Mouse (Mus musculus): Measurements from ENCODE around the gene Pfkfb4. TPM values are rescaled to one million over a fixed set of nuclear protein-coding genes. Genes with fewer than 3 reads are reported as not detected.

Pfkfb4 gene
- polyA plus RNA-seq, 1 experiment from 2014 or later: 3.3 TPM

- no peak overlapping the region for H3K4me2 ChIP-seq
- no peak overlapping the region for H3K27ac ChIP-seq
- H3K9ac ChIP-seq: no peak overlapping the region
- no peak for ATAC-seq (replicated peaks; ENCODE audit: insufficient number of reproducible peaks, insufficient read depth, low FRiP score, low read depth)
- no peak overlapping the region for H3K4me3 ChIP-seq
- no peaks in the 10 kb centered on the region for H3K36me3 ChIP-seq
- no peaks in the 10 kb centered on the region for H3K4me1 ChIP-seq (replicated peaks)
- no peaks in the 10 kb centered on the region for H3K9me3 ChIP-seq (replicated peaks)
- WGBS: 40% methylated on average over 11 of the region's 11 CpGs
- no peaks in the 10 kb centered on the region for H3K27me3 ChIP-seq
Observed at GRCm38 (mm10) chr9:109016973-109017604, 25.5 kb downstream of the Pfkfb4 start.

GRCm38 (mm10) chr9:109021428-109021827 is 29.9 kb downstream of the Pfkfb4 start:
- Histone ChIP-seq H3K36me3 (no peaks in the 10 kb centered on the region), H3K4me1 (replicated peaks) (no peaks in the 10 kb centered on the region)
- 86% methylated on average over 4 of the region's 4 CpGs for WGBS

DNA sequence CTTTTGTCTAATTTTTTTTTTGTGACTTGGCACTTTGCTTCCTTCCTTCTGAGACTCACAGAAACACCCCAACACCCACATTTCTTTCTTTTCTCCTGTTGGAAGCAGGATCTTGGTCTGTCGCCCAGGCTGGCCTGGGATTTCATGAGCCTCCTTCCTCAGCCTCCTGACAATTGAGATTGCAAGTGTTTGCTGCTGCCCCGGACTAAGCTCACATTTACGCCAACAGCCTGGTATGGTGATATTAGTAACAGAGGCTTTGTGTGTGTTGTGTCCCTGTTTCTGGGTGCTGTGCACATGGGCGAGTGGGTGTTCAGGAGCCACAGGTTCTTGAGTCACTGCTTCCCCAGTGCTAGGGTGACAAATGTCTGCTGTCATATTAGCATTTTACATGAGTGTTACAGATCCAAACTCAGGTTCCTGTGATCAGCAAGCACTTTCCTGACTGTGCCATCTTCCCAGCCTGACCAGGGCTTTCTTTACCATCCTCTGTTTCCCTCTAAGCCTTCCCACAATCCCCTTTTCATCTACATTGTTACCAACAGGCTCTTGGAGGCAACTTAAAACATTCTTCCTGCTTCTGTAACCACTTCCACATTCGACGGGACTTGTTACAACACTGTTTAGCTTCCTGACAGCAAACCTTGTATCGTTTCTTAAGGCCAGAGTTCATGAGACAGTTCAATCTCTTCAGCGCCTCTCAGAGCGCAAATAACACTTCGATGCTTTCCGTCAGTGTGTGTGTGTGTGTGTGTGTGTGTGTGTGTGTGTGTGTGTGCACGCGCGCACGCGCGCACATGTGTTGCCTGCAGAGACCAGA is 31.5 kb downstream of the Pfkfb4 start:
- H3K4me2 ChIP-seq: no peak overlapping the region
- H3K9ac ChIP-seq: no peak overlapping the region
- H3K4me3 ChIP-seq: no peak overlapping the region
- H3K36me3 ChIP-seq: no peaks in the 10 kb centered on the region
- WGBS: 86% methylated on average over 17 of the region's 17 CpGs
- no peak overlapping the region for H3K27ac ChIP-seq
- ATAC-seq (replicated peaks; ENCODE audit: insufficient number of reproducible peaks, insufficient read depth, low FRiP score, low read depth): no peak
- H3K4me1 ChIP-seq (replicated peaks): peaks cover 5% of the 10 kb centered on the region; the same call in 1 of the 2 replicates
- no peaks in the 10 kb centered on the region for H3K27me3 ChIP-seq
- H3K9me3 ChIP-seq (replicated peaks): no peaks in the 10 kb centered on the region

More at GRCm38 (mm10) chr9:109021428-109021827, 29.9 kb downstream of the Pfkfb4 start:
- Histone ChIP-seq H3K4me3 (no peak overlapping the region), H3K9ac (no peak overlapping the region), H3K4me2 (no peak overlapping the region), H3K9me3 (replicated peaks) (no peaks in the 10 kb centered on the region), H3K27me3 (no peaks in the 10 kb centered on the region), H3K27ac (no peak overlapping the region)
- no peak for ATAC-seq (replicated peaks; ENCODE audit: insufficient number of reproducible peaks, insufficient read depth, low FRiP score, low read depth)

DNA sequence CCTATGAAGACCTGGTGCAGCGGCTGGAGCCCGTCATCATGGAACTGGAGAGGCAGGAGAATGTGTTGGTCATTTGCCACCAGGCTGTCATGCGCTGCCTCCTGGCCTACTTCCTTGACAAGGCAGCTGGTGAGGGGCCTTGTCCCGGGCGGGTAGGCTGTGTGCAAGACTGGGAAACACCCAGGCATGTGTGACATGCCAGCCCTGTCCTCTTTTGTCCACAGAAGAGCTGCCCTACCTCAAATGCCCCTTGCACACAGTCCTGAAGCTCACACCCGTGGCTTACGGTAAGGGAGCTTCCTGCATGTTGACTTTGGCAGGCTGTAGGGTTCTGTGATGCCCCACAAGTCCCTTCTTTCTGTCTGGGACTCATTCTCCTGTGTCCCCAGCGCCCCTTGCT is 35.9 kb downstream of the Pfkfb4 start:
- no peaks in the 10 kb centered on the region for H3K9me3 ChIP-seq (replicated peaks)
- no peak overlapping the region; the same call in 1 of the 2 replicates for H3K27ac ChIP-seq
- 63% methylated on average over 8 of the region's 8 CpGs for WGBS
- no peaks in the 10 kb centered on the region for H3K36me3 ChIP-seq
- no peak for ATAC-seq (replicated peaks; ENCODE audit: insufficient number of reproducible peaks, insufficient read depth, low FRiP score, low read depth)
- H3K27me3 ChIP-seq: no peaks in the 10 kb centered on the region
- no peak overlapping the region for H3K4me3 ChIP-seq
- H3K4me2 ChIP-seq: no peak overlapping the region
- no peak overlapping the region for H3K9ac ChIP-seq
- peaks cover 5% of the 10 kb centered on the region; the same call in 1 of the 2 replicates for H3K4me1 ChIP-seq (replicated peaks)

DNA sequence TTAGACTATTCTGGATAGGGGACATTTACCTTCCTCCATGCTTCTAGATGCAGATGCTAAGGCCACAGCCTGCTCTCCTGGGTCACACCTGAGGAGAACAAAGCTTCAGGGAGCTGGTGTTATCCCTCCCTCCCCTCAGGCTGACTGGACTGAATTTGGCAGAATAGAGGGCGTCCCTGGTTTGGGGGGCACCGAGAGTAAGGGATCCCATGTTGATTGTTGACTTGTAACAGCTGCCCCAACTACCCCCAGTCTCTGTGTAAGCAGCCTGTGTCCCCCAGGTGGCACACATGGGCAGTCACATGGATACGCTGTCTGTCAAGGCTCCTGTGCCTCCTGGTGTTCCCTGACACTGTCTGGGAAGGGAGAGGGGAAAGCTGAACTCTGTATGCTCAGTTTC is 36.8 kb downstream of the Pfkfb4 start:
- peaks cover 5% of the 10 kb centered on the region; the same call in 1 of the 2 replicates for H3K4me1 ChIP-seq (replicated peaks)
- H3K36me3 ChIP-seq: no peaks in the 10 kb centered on the region
- H3K27me3 ChIP-seq: no peaks in the 10 kb centered on the region
- H3K27ac ChIP-seq: no peak overlapping the region
- H3K4me2 ChIP-seq: no peak overlapping the region
- 75% methylated on average over 3 of the region's 3 CpGs for WGBS
- H3K9ac ChIP-seq: no peak overlapping the region
- no peak overlapping the region for H3K4me3 ChIP-seq
- H3K9me3 ChIP-seq (replicated peaks): no peaks in the 10 kb centered on the region
- no peak for ATAC-seq (replicated peaks; ENCODE audit: insufficient number of reproducible peaks, insufficient read depth, low FRiP score, low read depth)

DNA sequence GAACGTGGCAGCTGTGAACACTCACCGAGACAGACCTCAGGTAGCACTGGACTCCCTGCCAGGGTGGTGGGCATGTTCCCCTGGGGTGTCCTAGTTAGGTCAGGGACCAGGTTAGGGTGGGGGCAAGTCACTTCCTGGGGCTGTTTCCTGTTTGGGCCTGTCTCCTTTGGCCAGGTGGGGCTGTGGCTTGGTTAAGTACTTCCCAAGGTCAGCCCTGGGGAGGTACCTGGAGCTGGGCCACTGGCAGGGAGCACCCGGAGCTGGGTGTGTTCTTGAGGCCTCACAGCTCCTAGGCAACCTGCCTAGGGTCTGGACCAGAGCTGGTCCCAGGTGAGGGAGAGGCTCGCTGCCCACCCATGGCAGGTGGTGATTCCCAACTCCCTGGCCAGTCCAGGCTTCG is 37.3 kb downstream of the Pfkfb4 start:
- no peaks in the 10 kb centered on the region for H3K36me3 ChIP-seq
- no peaks in the 10 kb centered on the region for H3K9me3 ChIP-seq (replicated peaks)
- peaks cover 5% of the 10 kb centered on the region; the same call in 1 of the 2 replicates for H3K4me1 ChIP-seq (replicated peaks)
- ATAC-seq (replicated peaks; ENCODE audit: insufficient number of reproducible peaks, insufficient read depth, low FRiP score, low read depth): no peak
- H3K9ac ChIP-seq: no peak overlapping the region
- no peak overlapping the region for H3K4me2 ChIP-seq
- WGBS: 66% methylated on average over 5 of the region's 5 CpGs
- no peaks in the 10 kb centered on the region for H3K27me3 ChIP-seq
- no peak overlapping the region for H3K4me3 ChIP-seq
- H3K27ac ChIP-seq: no peak overlapping the region

DNA sequence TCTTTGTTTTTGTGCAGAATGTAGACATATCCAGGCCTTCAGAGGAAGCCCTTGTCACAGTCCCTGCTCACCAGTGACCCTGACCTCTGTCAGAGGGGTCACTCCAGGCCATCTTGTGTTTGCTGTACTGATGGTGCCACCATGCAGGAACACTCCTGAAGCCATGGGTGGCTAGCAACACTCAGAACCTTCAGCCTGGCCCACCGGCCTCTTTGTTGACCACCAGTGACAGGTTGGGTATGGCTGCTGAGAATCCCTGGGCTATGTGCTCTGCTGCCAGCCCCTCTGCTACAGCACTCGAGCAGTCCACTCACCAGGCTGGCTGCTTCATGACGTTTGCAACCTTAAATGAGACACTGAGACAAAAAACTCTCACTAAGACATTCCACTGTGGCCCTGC is 38.7 kb downstream of the Pfkfb4 start:
- 60% methylated on average over 3 of the region's 3 CpGs for WGBS

DNA sequence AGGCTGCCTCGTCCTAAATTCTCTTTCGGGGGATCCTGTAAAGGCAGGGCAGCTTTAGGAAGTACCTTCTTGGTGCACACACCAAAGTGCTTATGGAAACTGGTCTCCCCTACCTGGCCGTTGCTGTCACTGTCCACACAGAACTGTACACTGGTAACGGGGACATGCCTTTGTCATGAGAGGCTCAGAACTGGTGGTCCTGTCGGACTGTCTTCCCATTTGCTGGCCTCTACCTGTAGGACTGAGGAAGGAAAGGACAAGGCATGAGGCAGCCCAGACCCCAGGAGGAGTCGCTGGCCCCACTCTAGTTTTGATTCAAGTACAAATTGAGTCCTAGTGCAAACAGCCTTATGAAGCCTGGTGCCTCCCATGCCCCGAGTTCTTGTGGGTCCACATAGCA is 39.4 kb downstream of the Pfkfb4 start:
- Histone ChIP-seq H3K36me3 (no peaks in the 10 kb centered on the region), H3K27ac (no peak overlapping the region), H3K4me2 (no peak overlapping the region), H3K9me3 (replicated peaks) (no peaks in the 10 kb centered on the region), H3K4me3 (no peak overlapping the region), H3K4me1 (replicated peaks) (peaks cover 5% of the 10 kb centered on the region; the same call in 1 of the 2 replicates), H3K27me3 (no peaks in the 10 kb centered on the region), H3K9ac (no peak overlapping the region)
- no peak for ATAC-seq (replicated peaks; ENCODE audit: insufficient number of reproducible peaks, insufficient read depth, low FRiP score, low read depth)
- 89% methylated on average over 7 of the region's 7 CpGs for WGBS

More for the DNA sequence above, 38.7 kb downstream of the Pfkfb4 start:
- Histone ChIP-seq H3K9ac (no peak overlapping the region), H3K27ac (no peak overlapping the region), H3K27me3 (no peaks in the 10 kb centered on the region), H3K9me3 (replicated peaks) (no peaks in the 10 kb centered on the region), H3K4me2 (no peak overlapping the region), H3K36me3 (no peaks in the 10 kb centered on the region), H3K4me3 (no peak overlapping the region), H3K4me1 (replicated peaks) (peaks cover 5% of the 10 kb centered on the region; the same call in 1 of the 2 replicates)
- no peak for ATAC-seq (replicated peaks; ENCODE audit: insufficient number of reproducible peaks, insufficient read depth, low FRiP score, low read depth)

GRCm38 (mm10) chr9:109031686-109032085 is 40.1 kb downstream of the Pfkfb4 start:
- 81% methylated on average over 8 of the region's 8 CpGs for WGBS
- Histone ChIP-seq H3K9ac (no peak overlapping the region), H3K27ac (no peak overlapping the region), H3K36me3 (no peaks in the 10 kb centered on the region), H3K27me3 (no peaks in the 10 kb centered on the region), H3K4me2 (no peak overlapping the region), H3K9me3 (replicated peaks) (no peaks in the 10 kb centered on the region), H3K4me3 (no peak overlapping the region), H3K4me1 (replicated peaks) (peaks cover 5% of the 10 kb centered on the region; the same call in 1 of the 2 replicates)
- ATAC-seq (replicated peaks; ENCODE audit: insufficient number of reproducible peaks, insufficient read depth, low FRiP score, low read depth): no peak

- no peak for ATAC-seq (replicated peaks; ENCODE audit: insufficient number of reproducible peaks, insufficient read depth, low FRiP score, low read depth)
- Histone ChIP-seq H3K27me3 (no peaks in the 10 kb centered on the region), H3K4me2 (no peak overlapping the region), H3K9me3 (replicated peaks) (no peaks in the 10 kb centered on the region), H3K4me1 (replicated peaks) (0 out of 2 replicates have a peak, but pooled peaks cover 2% of the 10 kb centered on the region), H3K4me3 (no peak overlapping the region), H3K9ac (no peak overlapping the region), H3K36me3 (no peaks in the 10 kb centered on the region), H3K27ac (no peak overlapping the region)
- 76% methylated on average over 6 of the region's 6 CpGs for WGBS
Observed at GRCm38 (mm10) chr9:109032435-109032834, 40.9 kb downstream of the Pfkfb4 start.

DNA sequence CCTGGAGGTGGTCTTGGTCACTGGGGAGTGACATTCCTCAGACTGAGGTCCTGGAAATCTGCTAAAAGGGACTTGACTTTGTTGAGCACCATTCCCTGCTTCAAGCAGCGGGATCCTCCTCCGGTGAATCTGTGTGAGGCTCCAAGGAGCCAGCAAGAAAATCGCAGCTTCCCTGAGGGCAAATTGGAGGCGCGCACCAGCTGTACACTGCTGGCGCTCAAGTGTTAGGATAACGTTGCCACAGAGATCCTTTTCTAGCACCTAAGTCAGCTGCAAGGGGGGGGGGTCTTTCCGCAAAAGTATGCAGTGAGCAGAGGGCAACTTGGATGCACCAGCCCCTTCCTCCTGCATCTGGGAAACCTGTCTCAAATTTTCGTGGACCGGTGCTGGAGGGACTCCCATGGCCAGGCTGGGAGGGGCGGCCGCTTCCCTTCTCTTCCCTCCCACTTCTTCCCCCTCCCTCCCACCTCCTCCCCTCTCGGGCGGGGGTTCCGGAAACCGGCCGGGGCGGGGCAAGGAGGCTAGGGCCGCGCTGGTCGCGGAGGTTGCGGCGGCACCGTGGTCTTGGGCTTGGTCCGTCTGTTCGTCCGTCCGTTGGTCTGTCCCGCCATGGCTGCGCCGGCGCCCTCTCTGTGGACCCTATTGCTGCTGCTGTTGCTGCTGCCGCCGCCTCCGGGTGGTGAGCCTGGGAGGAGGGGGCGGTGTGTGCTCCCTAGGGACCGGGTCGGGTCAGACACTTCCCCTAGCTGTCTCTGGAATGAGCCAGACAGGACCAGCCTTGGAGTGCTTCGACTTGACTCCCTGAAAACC is 46.7 kb downstream of the Pfkfb4 start, which contains the start of gene Shisa5:
Gene Shisa5, plus strand, starts transcription at position 480 of the 810 bp plus-strand sequence.
- Histone ChIP-seq H3K27ac (peak within 1 kb of the TSS; percentile 86), H3K4me1 (replicated peaks) (peaks cover 38% of the 10 kb centered on the region), H3K27me3 (no peaks in the 10 kb centered on the region), H3K36me3 (no peaks in the 10 kb centered on the region), H3K4me2 (peak within 1 kb of the TSS; percentile 81), H3K4me3 (peak within 1 kb of the TSS; percentile 85), H3K9me3 (replicated peaks) (no peaks in the 10 kb centered on the region), H3K9ac (peak within 1 kb of the TSS; percentile 80)
- under 1% methylated on average over 38 of the region's 40 CpGs for whole genome bisulfite sequencing
- peak; percentile 88 for ATAC-seq (replicated peaks; ENCODE audit: insufficient number of reproducible peaks, insufficient read depth, low FRiP score, low read depth)
